Mouse (Mus musculus) liver, postnatal 0 days (tissue): Measurements from ENCODE around the gene Gm28043.

Experiments
- CTCF ChIP-seq: sonication (generic); IDR thresholded peaks from 2 replicates; pipeline ENCODE4 v1.5.1; 2016; ENCODE audit warnings: antibody characterized with exemption, low read depth
- EP300 ChIP-seq: IDR thresholded peaks from 2 replicates; pipeline ENCODE4 v1.6.1; 2016; ENCODE audit warnings: antibody characterized with exemption, low read depth, mild to moderate bottlenecking

- TF ChIP-seq CTCF, result no peak
- no peak for TF ChIP-seq EP300
These were observed 14.9 kb downstream of the Gm28043 start for GRCm38 (mm10) chr17:29629620-29630019.
